Mouse (Mus musculus) midbrain, embryonic 16.5 days (tissue): ENCODE measurements around the gene Atp8a2. TPM values are rescaled to one million over a fixed set of nuclear protein-coding genes. Genes with fewer than 3 reads are reported as not detected.

Experiments used
- ATAC-seq: fragments of 200-750 bp; cut with Nextera tagmentation; 2 replicates; pipeline ENCODE4 v1.8.0; 2017; ENCODE audit warnings: moderate TSS enrichment
- H3K27ac ChIP-seq: fragments of 300-500 bp; sonication (generic); 2 replicates; pipeline ENCODE4 v1.5.1; 2014; ENCODE audit warnings: mild to moderate bottlenecking, low read length, mixed read lengths
- H3K27me3 ChIP-seq: fragments of 300-500 bp; sonication (generic); 2 replicates; pipeline ENCODE4 v1.6.1; 2014; ENCODE audit warnings: low read depth, low read length, mixed read lengths; ENCODE audit not compliant: control insufficient read depth, insufficient read depth
- H3K36me3 ChIP-seq: fragments of 300-500 bp; sonication (generic); 2 replicates; pipeline ENCODE4 v1.6.1; 2014; ENCODE audit warnings: mild to moderate bottlenecking, low read length, moderate library complexity, mixed read lengths; ENCODE audit not compliant: control insufficient read depth, insufficient read depth
- H3K4me1 ChIP-seq: fragments of 300-500 bp; sonication (generic); 2 replicates; pipeline ENCODE4 v1.6.1; 2014; ENCODE audit warnings: mild to moderate bottlenecking, low read length, mixed read lengths; ENCODE audit not compliant: control insufficient read depth, insufficient read depth
- H3K4me2 ChIP-seq: fragments of 300-500 bp; sonication (generic); 2 replicates; pipeline ENCODE4 v1.6.1; 2014; ENCODE audit warnings: mild to moderate bottlenecking, low read length, mixed read lengths
- H3K4me3 ChIP-seq: fragments of 300-500 bp; sonication (generic); 2 replicates; pipeline ENCODE4 v1.5.1; 2014; ENCODE audit warnings: low read depth, mild to moderate bottlenecking, low read length, moderate library complexity, mixed read lengths
- H3K9ac ChIP-seq: fragments of 300-500 bp; sonication (generic); 2 replicates; pipeline ENCODE4 v1.6.1; 2014; ENCODE audit warnings: low read depth, low read length, mixed read lengths
- H3K9me3 ChIP-seq: fragments of 300-500 bp; sonication (generic); replicated peaks from 2 replicates; pipeline ENCODE4 v1.6.1; 2014; ENCODE audit warnings: mild to moderate bottlenecking, low read length, mixed read lengths; ENCODE audit not compliant: control insufficient read depth, poor library complexity, severe bottlenecking
- WGBS: fragments of 180-500 bp; shearing (Covaris S2); extraction: QIAGEN DNeasy Blood & Tissue Kit; methylation state at CpG from one replicate; pipeline ENCODE4 v1.1.7; 2014; 5-methylcytosine and 5-hydroxymethylcytosine counted together
- microRNA counts: library from miRNA; unstranded; fragments of <30 nt; microRNA quantifications from one replicate; lab custom pipeline; 2016
- microRNA-seq: library from miRNA; unstranded; fragments of <30 nt; microRNA quantifications from one replicate; pipeline ENCODE4, GENCODE M21; 2017
- polyA plus RNA-seq: library from polyadenylated mRNA; unstranded; fragments of >200 nt; fragmentation: Nextera tagmentation; extraction: Ambion mirVana; gene quantifications from 2 replicates; pipeline ENCODE4 v1.2.1, GENCODE M21; 2015

Atp8a2 gene
- polyA plus RNA-seq, 1 experiment from 2014 or later, result 45.6 TPM

DNA sequence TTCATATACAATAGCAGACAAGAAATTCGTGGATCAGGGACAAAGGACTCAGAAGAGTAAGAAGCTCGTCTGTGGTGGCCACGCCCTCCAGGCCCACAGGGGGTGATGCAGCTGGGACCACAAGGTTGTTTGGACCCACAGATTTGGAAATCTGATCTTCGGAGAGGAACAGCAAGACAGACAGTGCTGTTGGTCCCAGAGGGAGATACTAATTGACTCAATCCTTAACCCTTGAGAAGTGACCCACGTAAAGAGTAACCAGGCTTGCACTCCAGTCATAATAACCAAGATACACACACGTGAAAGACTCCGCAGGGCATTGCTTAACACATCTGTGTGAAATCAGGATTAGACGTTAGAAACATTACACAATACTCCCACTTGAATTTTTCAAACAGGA, 605.1 kb downstream of the Atp8a2 start:
- H3K4me3 ChIP-seq, result no peak overlapping the region
- H3K27ac ChIP-seq, result no peak overlapping the region
- ATAC-seq, result no peak
- no peaks in the 10 kb centered on the region for H3K9me3 ChIP-seq
- no peaks in the 10 kb centered on the region for H3K27me3 ChIP-seq
- H3K4me1 ChIP-seq, result peaks cover 7% of the 10 kb centered on the region
- no peak overlapping the region for H3K9ac ChIP-seq
- H3K36me3 ChIP-seq, result peaks cover 22% of the 10 kb centered on the region
- H3K4me2 ChIP-seq, result no peak overlapping the region
- WGBS, result 73% methylated on average over 8 of the region's 8 CpGs

- Histone ChIP-seq H3K27ac (no peak overlapping the region), H3K36me3 (peaks cover 30% of the 10 kb centered on the region), H3K4me2 (no peak overlapping the region), H3K9me3 (no peaks in the 10 kb centered on the region), H3K4me1 (0 out of 2 replicates have a peak, but pooled peaks cover 2% of the 10 kb centered on the region), H3K27me3 (no peaks in the 10 kb centered on the region), H3K4me3 (no peak overlapping the region), H3K9ac (no peak overlapping the region)
- no peak for ATAC-seq
- 78% methylated on average over 1 of the region's 1 CpGs for WGBS
Observed at GRCm38 (mm10) chr14:59590614-59591013, 606.4 kb downstream of the Atp8a2 start.

MicroRNA genes within 50 kb of the gene (microRNA counts, 519-probe panel; counts per million panel counts)
- microRNA mmu-miR-719 (lab: Ali Mortazavi, UCI), result 386 counts per million, percentile 18 among the panel's probes with 10 or more counts

Small RNAs within 50 kb of the gene (microRNA-seq; reads per million reads assigned to microRNA genes)
- gene Mir719, result not detected

Other genes with a start within 250 kb of the Atp8a2 start
- 0.10 and 0.11 TPM in 2 replicates for gene Nupl1, start 54.3 kb upstream of the Atp8a2 start, polyA plus RNA-seq
- 58.0 and 58.2 TPM in 2 replicates for gene Gm49336, start 54.3 kb upstream of the Atp8a2 start, polyA plus RNA-seq
- 62.9 and 66.9 TPM in 2 replicates for gene Mtmr6, start 68.0 kb upstream of the Atp8a2 start, polyA plus RNA-seq
- 20.8 and 24.1 TPM in 2 replicates for gene Amer2, start 176.1 kb upstream of the Atp8a2 start, polyA plus RNA-seq